32 mouse cellular contexts compared by ENCODE assay signal in the genomic region with DNA sequence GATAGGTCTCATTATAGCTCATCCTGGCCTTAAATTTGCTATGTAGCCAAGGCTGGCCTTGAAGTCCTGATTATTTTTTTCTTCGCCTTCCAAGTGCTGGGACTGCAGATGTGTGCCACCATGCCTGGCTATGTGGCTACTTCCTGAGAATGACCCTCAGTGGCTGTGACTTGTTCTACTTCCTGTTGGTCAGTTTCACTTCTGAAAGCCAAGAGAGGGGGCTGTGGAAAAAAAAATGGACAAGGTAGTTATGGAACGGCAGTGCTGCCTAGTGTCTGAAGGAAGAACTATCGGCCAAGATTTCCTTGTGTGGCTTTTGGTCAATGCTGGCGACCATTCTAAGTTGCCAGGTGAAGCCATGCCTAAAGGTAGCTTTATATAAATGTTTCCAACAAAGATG. TPM values are rescaled to one million over a fixed set of nuclear protein-coding genes. Genes with fewer than 3 reads are reported as not detected.
DNase-seq lines count a peak whose midpoint lies in the region; ATAC-seq and TF ChIP-seq lines count a peak whose summit lies in the region.
"Had no signal": no experiment of that assay in that cellular context is flagged by ENCODE, and none has a peak within 500 bp of the region (broad histone marks: within the 10 kb centered on the region; RNA-seq: fewer than 3 reads in every experiment).

No protein-coding gene starts in this region.

- H3K4me2 ChIP-seq in hindbrain, postnatal 0 days (ENCODE audit: low read depth, low read length): no peak overlapping the region
- H3K4me2 ChIP-seq in liver, embryonic 13.5 days: peak overlapping the region; percentile 52; the same call in 1 of the 2 replicates
- H3K4me2 ChIP-seq in forebrain, embryonic 12.5 days: no peak overlapping the region
- H3K4me2 ChIP-seq: heart, embryonic 11.5 days; hindbrain, embryonic 14.5 days; limb, embryonic 12.5 days; lung, embryonic 15.5 days; midbrain, embryonic 12.5 days; neural tube, embryonic 13.5 days had no signal

- TF ChIP-seq CTCF in hindbrain, postnatal 0 days (IDR thresholded peaks at IDR 0.05; ENCODE audit: low read depth): peak; percentile 27; the same call in 1 of the 2 replicates

- no peak for DNase-seq in hindbrain, postnatal 0 days (ENCODE audit: low spot score)
- no peak for DNase-seq in hindbrain, embryonic 10.5 days (ENCODE audit: low spot score)
- no peak for DNase-seq in liver, embryonic 13.5 days
- DNase-seq in liver: no peak
- DNase-seq in adrenal gland, postnatal 25 days: no peak
- DNase-seq: adrenal gland, postnatal 36 days; cerebellum, adult 2 months; cerebellum, postnatal 14 days; forebrain, postnatal 0 days; gastrocnemius, postnatal 14 days; heart, adult 11 months; heart, postnatal 36 days; kidney, adult 8-10 months; kidney, postnatal 4 days; spleen, adult 18-20 months; thymus, adult 18-20 months; thymus, postnatal 25 days had no signal

- H3K36me3 ChIP-seq in hindbrain, postnatal 0 days (ENCODE audit: insufficient read depth, low read length): peaks cover 26% of the 10 kb centered on the region; the same call in 1 of the 2 replicates
- peaks cover 34% of the 10 kb centered on the region for H3K36me3 ChIP-seq in hindbrain, embryonic 10.5 days
- peaks cover 80% of the 10 kb centered on the region for H3K36me3 ChIP-seq in liver, embryonic 13.5 days
- peaks cover 38% of the 10 kb centered on the region for H3K36me3 ChIP-seq in macrophage (ENCODE audit: inconsistent target)
- H3K36me3 ChIP-seq in forebrain, embryonic 12.5 days (replicated peaks): peaks cover 21% of the 10 kb centered on the region
- H3K36me3 ChIP-seq: lung, embryonic 15.5 days had no signal

- H3K4me3 ChIP-seq in hindbrain, postnatal 0 days (ENCODE audit: low read length): no peak overlapping the region
- no peak overlapping the region for H3K4me3 ChIP-seq in hindbrain, embryonic 10.5 days
- H3K4me3 ChIP-seq in liver, embryonic 13.5 days (replicated peaks): no peak overlapping the region
- H3K4me3 ChIP-seq in macrophage (ENCODE audit: inconsistent target): no peak overlapping the region
- no peak overlapping the region for H3K4me3 ChIP-seq in forebrain, embryonic 12.5 days (replicated peaks)
- H3K4me3 ChIP-seq: erythroblast, embryonic 14.5 days; left cerebral cortex, adult 2 months; limb, embryonic 12.5 days; lung, embryonic 15.5 days; midbrain, embryonic 12.5 days; neural tube, embryonic 13.5 days had no signal

- no peaks in the 10 kb centered on the region for H3K9me3 ChIP-seq in hindbrain, postnatal 0 days (ENCODE audit: low read length)
- H3K9me3 ChIP-seq in hindbrain, embryonic 10.5 days: no peaks in the 10 kb centered on the region
- no peaks in the 10 kb centered on the region for H3K9me3 ChIP-seq in liver, embryonic 13.5 days (replicated peaks)
- no peaks in the 10 kb centered on the region for H3K9me3 ChIP-seq in forebrain, embryonic 12.5 days
- H3K9me3 ChIP-seq: limb, embryonic 12.5 days; lung, embryonic 15.5 days; megakaryocyte, embryonic 14.5 days; midbrain, embryonic 12.5 days; neural tube, embryonic 13.5 days had no signal

- peaks cover 38% of the 10 kb centered on the region for H3K79me2 ChIP-seq in macrophage (ENCODE audit: inconsistent target)

- no peaks in the 10 kb centered on the region for H3K27me3 ChIP-seq in hindbrain, postnatal 0 days (ENCODE audit: insufficient read depth, low read length)
- no peaks in the 10 kb centered on the region for H3K27me3 ChIP-seq in hindbrain, embryonic 10.5 days (ENCODE audit: insufficient read depth, poor library complexity, severe bottlenecking)
- no peaks in the 10 kb centered on the region for H3K27me3 ChIP-seq in liver, embryonic 13.5 days
- H3K27me3 ChIP-seq in forebrain, embryonic 12.5 days: no peaks in the 10 kb centered on the region
- H3K27me3 ChIP-seq: limb, embryonic 12.5 days; lung, embryonic 15.5 days; megakaryocyte, embryonic 14.5 days; midbrain, embryonic 12.5 days; neural tube, embryonic 13.5 days had no signal

- ATAC-seq in hindbrain, postnatal 0 days: no peak
- ATAC-seq in liver, embryonic 13.5 days (ENCODE audit: low read depth): no peak
- no peak for ATAC-seq in forebrain, embryonic 12.5 days (ENCODE audit: low FRiP score)
- ATAC-seq: CD4-positive, CD25-positive, alpha-beta regulatory T cell, adult 4 months; forebrain, postnatal 0 days had no signal

- no peaks in the 10 kb centered on the region for H3K4me1 ChIP-seq in hindbrain, postnatal 0 days (ENCODE audit: insufficient read depth, low read length)
- no peaks in the 10 kb centered on the region for H3K4me1 ChIP-seq in hindbrain, embryonic 10.5 days (replicated peaks)
- H3K4me1 ChIP-seq in liver, embryonic 13.5 days (replicated peaks): peaks cover 59% of the 10 kb centered on the region
- no peaks in the 10 kb centered on the region for H3K4me1 ChIP-seq in forebrain, embryonic 12.5 days
- H3K4me1 ChIP-seq: lung, embryonic 15.5 days; neural tube, embryonic 13.5 days had no signal

- H3K9ac ChIP-seq in hindbrain, postnatal 0 days (replicated peaks; ENCODE audit: low read length): no peak overlapping the region
- 0 out of 2 replicates have a peak overlapping the region, but pooled peaks have one; percentile 42 for H3K9ac ChIP-seq in liver, embryonic 13.5 days
- no peak overlapping the region for H3K9ac ChIP-seq in forebrain, embryonic 12.5 days
- H3K9ac ChIP-seq: forebrain, postnatal 0 days; hindbrain, embryonic 14.5 days; limb, embryonic 12.5 days; liver, embryonic 14.5 days; lung, embryonic 15.5 days; midbrain, embryonic 12.5 days; neural tube, embryonic 13.5 days had no signal

- H3K27ac ChIP-seq in hindbrain, postnatal 0 days: no peak overlapping the region
- H3K27ac ChIP-seq in hindbrain, embryonic 10.5 days: no peak overlapping the region
- H3K27ac ChIP-seq in liver, embryonic 13.5 days: peak overlapping the region; percentile 78
- H3K27ac ChIP-seq in macrophage: peak overlapping the region; percentile 27
- no peak overlapping the region for H3K27ac ChIP-seq in forebrain, embryonic 12.5 days
- H3K27ac ChIP-seq: hindbrain, embryonic 14.5 days; kidney, postnatal 0 days; left cerebral cortex, adult 2 months; limb, embryonic 12.5 days; lung, embryonic 15.5 days; midbrain, embryonic 12.5 days; neural tube, embryonic 13.5 days had no signal

- 94% methylated on average over 4 of the region's 4 CpGs for WGBS in hindbrain, postnatal 0 days
- WGBS in hindbrain, embryonic 10.5 days: 89% methylated on average over 4 of the region's 4 CpGs
- 86% methylated on average over 4 of the region's 4 CpGs for WGBS in liver, embryonic 13.5 days (ENCODE audit: insufficient replicate concordance)
- 74% methylated on average over 4 of the region's 4 CpGs for WGBS in macrophage (ENCODE audit: missing documents)
- WGBS in forebrain, embryonic 12.5 days: 93% methylated on average over 4 of the region's 4 CpGs

RNA-seq across cellular contexts. Expression of a gene that starts 26.3 kb away (rescaled TPM):
- 214 and 230 TPM in 2 replicates for total RNA-seq in hindbrain, postnatal 0 days (2014; rRNA removed)
- polyA plus RNA-seq in hindbrain, postnatal 0 days (2015; fragmentation: Nextera tagmentation; extraction: Ambion mirVana): 94.2 and 103 TPM in 2 replicates
- polyA plus RNA-seq in hindbrain, embryonic 10.5 days (2016; fragmentation: Nextera tagmentation; extraction: Ambion mirVana): 30.0 and 34.1 TPM in 2 replicates
- 109 and 113 TPM in 2 replicates for polyA plus RNA-seq in liver, embryonic 13.5 days (2015; fragmentation: Nextera tagmentation; extraction: Ambion mirVana)
- 100 to 1,000 TPM in 5 of 26 experiments, 10 to 100 TPM in 21; 35.5 to 148 (median 85.3) TPM for total RNA-seq in macrophage (2018; cell fraction: chromatin; rRNA removed)
- total RNA-seq in macrophage (2018; cell fraction: cytosol; rRNA removed): 10 to 100 TPM; 32.3 to 57.2 (median 40.1) TPM
- total RNA-seq in macrophage (2018; cell fraction: nucleus; rRNA removed): 100 to 1,000 TPM in 5 of 26 experiments, 10 to 100 TPM in 21; 33.4 to 122 (median 80.3) TPM
- 35.1 to 53.5 TPM (median 43.1 TPM) in 3 replicates for polyA plus RNA-seq in macrophage (2018)
- 24.9 and 25.2 TPM in 2 replicates for total RNA-seq in adrenal gland, postnatal 25 days (2021)
- polyA plus RNA-seq in forebrain, embryonic 12.5 days (2016; fragmentation: Nextera tagmentation; extraction: Ambion mirVana): 46.2 and 49.5 TPM in 2 replicates

RNA-seq across cellular contexts. Expression of a gene that starts 44.5 kb away (rescaled TPM):
- 4.1 and 5.1 TPM in 2 replicates for total RNA-seq in hindbrain, postnatal 0 days (2014; rRNA removed)
- 0.81 and 0.84 TPM in 2 replicates for polyA plus RNA-seq in hindbrain, postnatal 0 days (2015; fragmentation: Nextera tagmentation; extraction: Ambion mirVana)
- 0.16 and 0.31 TPM in 2 replicates for polyA plus RNA-seq in hindbrain, embryonic 10.5 days (2016; fragmentation: Nextera tagmentation; extraction: Ambion mirVana)
- polyA plus RNA-seq in liver, embryonic 13.5 days (2015; fragmentation: Nextera tagmentation; extraction: Ambion mirVana): 0.40 and 0.53 TPM in 2 replicates
- total RNA-seq in macrophage (2018; cell fraction: chromatin; rRNA removed): 1 to 10 TPM in 1 of 26 experiments, not detected in 25; 1.1 TPM
- not detected for total RNA-seq in macrophage (2018; cell fraction: cytosol; rRNA removed)
- total RNA-seq in macrophage (2018; cell fraction: nucleus; rRNA removed): not detected
- polyA plus RNA-seq in macrophage (2018): not detected in 3 replicates
- 19.2 and 36.8 TPM in 2 replicates for total RNA-seq in adrenal gland, postnatal 25 days (2021)
- polyA plus RNA-seq in forebrain, embryonic 12.5 days (2016; fragmentation: Nextera tagmentation; extraction: Ambion mirVana): not detected in 2 replicates
- polyA plus RNA-seq: CD4-positive, CD25-positive, alpha-beta regulatory T cell, adult 4 months; erythroblast, embryonic 14.5 days; forebrain, embryonic 11.5 days; limb, embryonic 12.5 days had no signal

Comparison
In these comparisons a context has a peak if more than half of its experiments do, and no peak if none do; other contexts are left out.
1. H3K27ac ChIP-seq: peak in liver, embryonic 13.5 days (single experiment) and macrophage (single experiment); none in hindbrain, postnatal 0 days (single experiment), hindbrain, embryonic 10.5 days (single experiment) and forebrain, embryonic 12.5 days (single experiment).